Mouse (Mus musculus): ENCODE results near the gene Tmem171. TPM values are rescaled to one million over a fixed set of nuclear protein-coding genes. Genes with fewer than 3 reads are reported as not detected.

The Tmem171 gene
- total RNA-seq (2021), result under 1 TPM; 0.41 to 0.49 TPM
- polyA plus RNA-seq (2012; rRNA removed), result 0.18 and 0.22 TPM in 2 replicates
- long read RNA-seq, result 0 reads

DNA sequence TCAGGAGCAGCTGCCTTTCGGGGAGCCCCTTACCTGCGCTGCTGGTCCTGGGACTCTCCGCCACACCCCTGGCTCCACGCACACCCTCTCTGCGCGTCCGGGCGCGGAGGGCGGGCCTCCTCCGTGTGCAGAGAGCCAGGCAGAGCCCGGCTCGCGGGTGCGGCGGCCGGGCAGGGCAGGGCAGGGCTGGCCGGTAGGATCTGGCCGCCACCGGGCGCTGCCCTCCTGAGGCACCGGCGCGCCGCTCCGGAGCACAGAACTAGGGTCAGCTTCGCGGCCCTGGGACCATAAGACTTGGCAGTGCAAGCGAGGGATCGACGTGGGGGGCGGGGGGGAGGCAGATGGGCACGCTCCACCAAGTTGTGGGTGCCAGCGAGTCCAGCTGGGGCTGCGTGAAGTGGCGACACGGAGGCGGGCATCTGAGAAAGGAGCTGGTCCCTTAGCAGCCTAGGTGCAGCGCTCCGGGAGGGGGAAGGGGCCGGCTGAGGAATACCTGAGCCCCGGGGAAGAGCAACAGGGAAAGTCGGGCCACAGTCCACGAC, at the start of gene Tmem171:
TSS of gene Tmem171 (minus strand) at position 62 of the 542 bp plus-strand sequence.
- DNase-seq, result peak; percentile 33

DNA sequence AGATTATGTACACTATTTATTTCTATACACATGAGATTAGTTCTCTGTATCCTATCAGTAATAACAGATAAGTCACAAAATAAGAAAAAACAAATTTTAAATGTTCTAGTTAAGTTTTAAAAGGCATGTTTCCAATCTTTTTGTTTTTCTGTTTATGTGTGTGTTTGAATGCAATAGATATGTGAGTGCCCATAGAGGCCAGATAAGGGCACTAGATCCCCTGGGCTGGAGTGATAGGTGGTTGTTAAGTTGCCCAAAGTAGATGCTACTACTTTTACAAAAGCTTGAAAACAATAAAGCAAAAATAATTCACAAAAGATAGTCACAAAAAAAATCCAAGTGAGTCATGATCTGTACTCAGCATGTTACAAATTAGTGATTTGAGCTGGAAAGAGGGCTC, 49.2 kb upstream of the Tmem171 start:
- no peak for DNase-seq

DNA sequence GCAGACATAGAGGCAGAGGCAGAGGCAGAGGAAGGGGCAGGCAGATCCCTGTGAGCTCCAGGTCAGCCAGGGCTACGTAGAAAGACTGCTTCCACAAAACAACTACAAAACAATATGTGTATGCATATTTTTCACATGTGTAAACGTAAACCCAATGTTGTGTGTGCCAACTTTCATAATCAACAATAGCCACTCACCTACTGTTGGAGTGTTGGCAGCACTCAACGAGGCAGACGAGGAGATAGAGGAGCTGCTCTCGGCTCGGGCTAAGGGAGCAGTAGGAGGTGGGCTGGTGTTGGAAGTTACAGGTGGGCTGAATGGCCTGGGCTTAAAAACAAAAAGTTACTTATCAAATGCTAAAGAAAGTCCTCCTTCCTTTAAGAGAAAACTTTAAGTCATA, 48.6 kb upstream of the Tmem171 start:
- DNase-seq, result no peak

DNA sequence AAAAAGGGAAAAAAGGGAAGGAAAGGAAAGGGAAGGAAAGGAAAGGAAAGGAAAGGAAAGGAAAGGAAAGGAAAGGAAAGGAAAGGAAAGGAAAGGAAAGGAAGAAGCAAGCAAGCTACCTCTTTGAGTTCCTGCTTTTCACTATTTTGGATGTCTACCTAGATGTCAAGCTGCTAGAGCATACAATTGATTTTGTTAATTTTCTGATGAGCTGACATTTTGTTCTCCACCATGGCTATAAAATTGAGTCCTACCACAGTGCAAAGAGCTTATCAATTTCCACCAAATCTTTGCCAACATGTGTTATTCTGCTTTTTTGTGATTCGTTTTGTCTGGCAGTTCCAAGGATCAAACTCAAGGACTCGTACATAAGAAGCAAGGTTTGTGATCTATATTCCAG, 43.6 kb upstream of the Tmem171 start:
- DNase-seq, result no peak

DNA sequence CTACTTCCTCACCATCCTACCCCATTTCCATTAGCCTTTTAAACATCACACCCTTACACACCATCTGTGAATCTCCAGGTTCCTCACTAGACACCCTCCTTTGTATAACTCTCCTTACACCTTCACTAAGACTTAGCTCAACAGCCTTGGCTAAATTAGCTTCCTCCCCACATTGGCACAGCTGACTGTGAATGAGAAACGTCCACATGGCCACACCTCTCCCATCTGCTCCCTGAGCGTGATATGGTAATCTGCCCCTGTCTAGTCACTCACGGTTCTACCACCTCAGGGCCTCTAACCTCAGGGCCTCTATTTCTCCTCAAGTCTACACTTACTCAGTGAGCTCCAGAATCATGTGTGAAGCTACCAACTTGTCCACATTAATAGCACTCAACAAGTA, 38.7 kb upstream of the Tmem171 start:
- no peak for DNase-seq

DNA sequence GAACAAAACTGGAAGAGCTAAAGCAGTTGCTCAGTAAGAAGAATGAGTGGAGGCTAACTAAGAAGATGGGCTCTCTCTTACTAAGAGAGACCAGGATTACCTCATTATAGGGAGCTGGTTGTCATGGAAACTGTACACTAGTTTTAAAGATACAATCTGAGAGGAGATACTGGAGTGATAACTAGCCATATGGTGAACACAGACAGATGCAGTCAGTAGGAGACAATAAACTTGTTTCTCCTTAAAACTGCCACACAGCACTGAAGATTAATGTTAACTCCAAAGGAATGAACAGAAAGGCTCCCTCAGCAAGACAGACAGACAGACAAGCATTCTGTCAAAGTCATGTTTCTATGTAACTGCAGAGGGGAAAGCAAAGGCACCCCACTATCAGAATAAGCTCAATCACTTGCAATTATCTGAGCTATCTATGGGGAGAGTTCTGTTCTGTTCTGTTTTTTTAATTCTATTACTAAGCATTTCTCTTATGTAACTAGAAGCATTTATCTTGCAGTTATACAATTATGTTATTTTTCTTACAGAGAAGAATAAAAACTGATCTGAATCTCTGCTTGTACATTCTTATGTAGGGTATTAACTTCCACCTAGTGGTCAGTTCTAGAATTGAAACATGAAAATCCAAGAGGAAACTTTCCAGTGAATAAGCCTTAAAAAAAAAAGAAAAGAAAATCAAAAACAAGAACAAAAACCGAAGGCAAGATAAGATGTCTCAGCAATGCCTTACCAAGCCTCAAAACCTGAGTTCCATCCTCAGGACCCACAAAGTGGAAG, 34.8 kb upstream of the Tmem171 start:
- no peak for DNase-seq

DNA sequence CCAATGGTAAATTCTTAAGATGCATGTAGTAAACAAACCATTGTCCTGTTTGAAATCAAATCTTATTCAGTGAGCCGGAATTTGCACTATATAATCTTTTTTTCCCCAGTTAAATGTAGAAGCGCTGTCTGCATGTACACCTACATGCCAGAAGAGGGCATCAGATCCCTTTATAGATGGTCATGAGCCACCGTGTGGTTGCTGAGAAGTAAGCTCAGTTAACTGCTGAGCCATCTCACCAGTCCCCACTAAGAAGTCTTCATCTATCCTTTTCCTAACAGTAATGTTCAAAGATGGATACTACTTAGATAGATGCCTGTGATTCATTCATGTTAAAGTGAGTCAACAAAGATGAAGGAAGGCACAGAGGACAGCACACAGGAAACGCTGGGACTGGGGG, 31.9 kb upstream of the Tmem171 start:
- DNase-seq, result no peak

DNA sequence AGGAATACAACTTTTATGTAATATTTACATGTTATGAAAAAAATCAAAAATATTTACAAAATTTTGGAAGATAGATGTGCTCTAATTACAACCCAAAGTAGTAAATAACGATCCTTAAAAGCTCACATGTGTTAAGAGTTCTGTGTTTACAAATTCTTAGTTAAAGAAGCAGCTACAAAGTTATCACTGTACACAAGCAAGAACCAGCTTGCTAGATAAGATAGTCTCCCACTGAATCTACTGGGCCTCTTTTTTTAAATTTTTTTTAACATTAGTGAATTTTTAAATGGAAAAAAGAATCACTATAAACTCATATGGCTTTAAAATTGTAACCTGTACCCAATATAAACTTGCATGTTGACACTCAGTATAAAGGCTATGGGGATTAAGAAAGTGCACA, 28.8 kb upstream of the Tmem171 start:
- no peak for DNase-seq

DNA sequence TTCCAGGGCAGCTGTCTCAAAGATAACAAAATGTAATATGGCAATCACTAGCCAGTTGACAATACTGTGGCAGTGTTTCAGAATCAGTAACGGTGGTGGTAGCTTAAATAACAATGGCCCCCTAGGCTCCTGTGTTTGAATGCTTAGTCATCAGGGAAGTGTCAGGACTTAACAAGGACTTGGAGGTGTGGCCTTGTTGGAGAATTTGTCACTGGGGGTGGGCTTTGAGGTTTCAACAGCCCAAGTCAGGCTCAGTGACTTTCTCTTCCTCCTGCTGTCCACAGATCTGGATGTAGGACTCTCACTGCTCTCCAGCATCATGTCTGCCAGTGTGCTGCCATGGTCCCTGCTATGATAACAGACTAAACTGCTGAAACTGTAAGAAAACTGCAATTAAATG, 27.7 kb upstream of the Tmem171 start:
- DNase-seq, result no peak

DNA sequence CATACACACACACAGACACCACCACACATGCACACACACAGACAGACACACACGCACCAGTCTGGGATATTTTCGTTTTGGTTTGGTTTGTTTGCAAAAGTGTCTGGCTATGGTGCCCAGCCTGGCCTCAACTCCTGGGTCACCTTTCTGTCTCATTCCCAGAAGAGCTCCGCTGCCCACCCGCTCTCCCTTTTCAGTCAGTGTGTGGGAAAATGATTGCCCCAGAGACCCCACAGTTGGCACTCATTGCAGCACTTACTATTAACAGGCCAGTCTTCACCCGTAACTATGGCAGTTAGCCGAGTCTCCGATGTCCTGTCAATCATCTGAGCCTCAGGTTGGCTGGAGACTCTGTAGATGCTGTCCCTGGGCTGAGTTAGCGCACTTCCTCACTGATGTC, 21.5 kb upstream of the Tmem171 start:
- no peak for DNase-seq

DNA sequence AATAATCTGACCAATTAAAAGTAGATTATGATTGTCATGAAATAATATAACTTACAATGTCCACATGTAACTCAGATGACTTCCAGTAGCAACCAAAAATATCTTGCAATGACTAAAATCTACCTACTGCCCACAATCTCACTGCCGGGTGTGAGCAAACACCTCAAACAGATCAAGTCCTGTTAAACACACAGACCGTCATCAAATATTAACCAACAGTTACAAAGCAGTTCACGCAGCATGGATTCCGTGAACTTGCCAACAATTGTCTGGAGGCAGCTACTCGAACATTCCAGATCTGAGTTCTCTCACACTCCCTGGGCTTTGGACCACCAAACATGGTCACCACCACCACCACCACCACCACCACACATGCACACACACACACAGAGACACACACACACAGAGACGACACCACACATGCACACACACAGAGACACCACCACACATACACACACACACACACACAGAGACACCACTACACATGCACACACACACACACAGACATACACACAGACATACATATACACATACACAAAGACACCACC, 20.9 kb upstream of the Tmem171 start:
- DNase-seq, result no peak

DNA sequence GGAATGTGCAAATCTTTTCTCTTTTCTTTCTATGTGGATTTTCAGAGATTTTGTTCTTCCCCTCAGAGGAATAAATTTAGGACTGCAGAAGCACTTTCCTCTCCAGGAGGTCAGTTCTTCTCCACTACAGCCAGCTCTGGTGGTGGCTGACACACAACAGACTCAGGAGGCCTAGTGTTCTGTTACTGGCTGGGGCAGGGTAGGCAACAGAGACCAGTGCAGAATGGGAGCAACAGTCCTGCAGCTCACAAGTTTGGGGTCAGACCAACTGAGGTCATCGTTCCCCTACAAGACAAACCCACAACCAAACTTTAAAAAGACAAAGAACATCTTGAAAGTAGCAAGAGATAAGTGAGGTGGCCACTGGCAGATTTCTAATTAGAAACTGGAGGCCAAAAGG, 16.0 kb upstream of the Tmem171 start:
- DNase-seq, result no peak

DNA sequence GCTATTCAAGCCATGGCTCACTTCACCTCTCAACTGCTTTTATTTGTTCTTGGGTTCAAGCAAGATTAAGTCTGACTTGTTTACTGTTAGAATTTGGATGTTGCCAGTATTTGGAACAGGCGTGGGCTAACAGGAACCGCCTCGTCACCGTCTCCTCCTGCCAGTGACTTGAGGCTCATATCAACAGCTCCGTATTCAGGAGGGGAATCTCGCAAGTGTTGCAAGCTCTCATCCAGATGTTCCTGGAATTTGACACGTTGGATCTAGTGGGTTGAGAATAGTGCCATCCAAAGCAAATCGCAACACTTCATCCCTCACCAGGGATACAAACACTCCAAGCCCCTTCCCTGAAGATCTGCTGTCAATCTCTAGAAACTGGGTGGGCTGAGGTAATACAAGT, 15.6 kb upstream of the Tmem171 start:
- no peak for DNase-seq

DNA sequence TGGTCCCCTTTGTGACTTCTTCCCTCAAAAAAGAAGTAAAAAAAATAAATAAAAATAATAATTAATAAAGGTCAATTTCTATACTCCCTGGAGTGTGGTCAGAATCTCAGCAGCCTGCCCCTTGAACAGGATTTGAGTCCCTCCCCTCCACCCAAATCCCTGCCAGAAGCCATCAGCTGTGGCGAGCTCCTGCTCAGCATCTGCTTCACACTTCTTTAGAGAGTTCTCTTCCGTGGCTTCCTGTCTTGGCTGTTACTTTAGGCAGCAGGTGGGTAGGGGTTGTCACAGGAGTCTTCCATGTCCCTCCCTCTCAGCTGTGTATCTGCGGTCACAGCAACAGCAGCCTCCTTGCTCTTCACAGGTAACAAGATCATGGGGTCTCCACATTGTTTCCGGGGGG, 10.9 kb upstream of the Tmem171 start:
- no peak for DNase-seq

DNA sequence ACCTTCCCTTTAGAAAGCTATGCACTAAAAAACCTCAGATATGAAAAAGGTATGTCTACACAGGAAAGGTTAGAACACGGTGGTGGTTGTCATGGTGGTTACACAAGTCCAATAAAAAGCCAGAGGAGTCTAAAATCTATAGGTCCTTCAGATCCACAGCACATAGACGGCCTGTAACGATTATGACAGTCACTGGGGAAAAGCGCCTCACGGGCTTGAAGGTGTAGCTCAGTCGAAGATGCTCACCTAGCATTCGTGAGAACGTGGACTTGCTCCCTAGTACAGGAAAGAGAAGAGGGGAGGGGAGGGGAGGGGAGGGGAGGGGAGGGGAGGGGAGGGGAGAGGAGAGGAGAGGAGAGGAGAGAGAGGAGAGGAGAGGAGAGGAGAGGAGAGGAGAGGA, 9.2 kb upstream of the Tmem171 start:
- no peak for DNase-seq

DNA sequence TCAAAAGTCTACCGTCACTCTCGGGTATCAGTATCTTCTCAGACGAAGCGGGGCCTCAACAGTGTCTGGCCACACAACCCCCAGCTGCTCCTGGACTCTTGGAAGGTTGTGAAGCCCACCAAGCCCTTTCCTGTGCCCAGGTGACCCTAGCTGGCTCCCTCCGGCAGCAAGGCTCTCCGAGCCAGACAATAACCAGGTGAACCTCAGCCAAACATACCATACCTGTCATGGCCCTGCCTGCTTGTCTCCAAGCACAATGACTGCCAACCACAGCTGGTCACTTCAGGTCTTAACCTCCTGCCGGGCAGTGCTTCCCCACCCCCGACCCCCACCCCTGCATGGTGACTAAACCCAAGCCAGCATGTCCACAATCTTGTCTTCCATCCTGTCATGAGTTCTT, 7.7 kb upstream of the Tmem171 start:
- DNase-seq, result no peak

DNA sequence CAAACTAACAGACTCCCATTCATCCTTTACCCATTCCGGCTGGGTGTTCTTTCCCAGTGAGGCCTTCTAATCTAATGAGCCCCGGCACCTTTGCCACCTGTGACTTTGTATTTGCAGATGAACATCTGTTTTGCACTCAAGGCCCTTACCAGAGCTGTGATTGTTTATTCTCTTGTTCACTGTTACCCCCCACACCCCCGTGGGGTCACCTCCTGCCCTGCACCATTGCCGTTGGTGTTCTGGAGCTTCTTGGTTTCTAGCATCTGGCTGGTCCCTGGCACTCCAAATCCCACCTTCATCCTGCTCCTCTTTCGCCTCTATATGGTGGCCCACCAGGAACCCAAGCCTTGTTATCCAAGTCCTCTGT, 6.7 kb upstream of the Tmem171 start:
- DNase-seq, result no peak

DNA sequence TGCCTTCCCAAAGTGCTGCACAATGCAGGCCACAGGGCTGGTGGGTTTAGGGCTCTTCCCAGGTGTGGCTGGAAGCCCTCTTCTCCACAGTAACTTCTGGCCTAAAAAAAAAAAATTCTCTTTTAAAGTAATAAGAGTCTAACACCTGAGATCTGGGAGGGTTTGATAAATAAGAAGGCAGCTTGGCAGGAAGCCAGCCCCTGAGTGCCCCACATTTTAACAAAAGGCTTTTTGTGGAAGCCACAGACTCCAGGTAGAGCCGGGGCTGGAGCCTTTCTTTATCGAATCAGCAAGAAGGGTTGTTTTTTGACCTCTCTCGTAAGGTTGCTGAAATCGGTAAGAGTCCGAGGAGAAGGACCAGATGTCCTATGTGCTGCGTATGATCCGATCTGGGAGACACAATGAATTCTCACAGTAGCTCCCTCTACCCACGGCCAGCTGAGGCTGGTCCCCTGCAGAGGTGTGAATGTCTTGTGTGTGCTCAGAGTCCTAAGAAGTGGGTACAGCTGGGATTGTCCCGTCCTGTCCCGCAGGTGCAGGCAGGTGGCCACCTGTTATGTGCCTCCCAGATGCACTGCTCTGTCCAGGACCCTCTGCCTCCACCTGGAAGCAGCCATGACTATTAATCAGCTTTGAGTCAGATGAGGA, 6.2 kb upstream of the Tmem171 start:
- no peak for DNase-seq

DNA sequence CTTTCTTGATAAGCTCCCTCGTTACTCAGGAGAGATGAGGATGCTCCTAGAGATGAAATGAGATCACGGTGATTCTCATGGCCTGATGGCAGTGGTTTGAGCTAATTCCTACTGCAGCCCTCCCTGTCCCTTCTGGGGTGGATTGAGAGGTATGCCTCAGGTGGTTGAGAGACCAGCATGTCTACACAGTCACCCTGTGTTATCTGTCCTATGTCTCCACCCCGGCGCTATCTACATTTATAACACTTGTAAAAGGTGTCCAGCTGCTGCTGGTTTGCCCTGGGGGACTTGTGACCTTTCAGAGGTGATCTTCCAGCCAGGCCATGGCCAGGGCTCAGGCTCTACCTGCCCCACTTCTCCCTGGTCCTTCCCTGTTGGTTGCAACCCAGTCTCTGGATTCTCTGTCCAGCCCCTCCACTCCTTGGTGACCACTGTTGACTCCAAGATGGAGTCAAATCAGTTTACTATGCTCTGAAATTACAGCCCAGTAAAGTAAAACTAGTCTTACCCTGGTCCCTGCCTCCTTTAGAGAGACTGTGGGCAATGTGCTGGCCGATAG, 5.4 kb upstream of the Tmem171 start:
- DNase-seq, result no peak

DNA sequence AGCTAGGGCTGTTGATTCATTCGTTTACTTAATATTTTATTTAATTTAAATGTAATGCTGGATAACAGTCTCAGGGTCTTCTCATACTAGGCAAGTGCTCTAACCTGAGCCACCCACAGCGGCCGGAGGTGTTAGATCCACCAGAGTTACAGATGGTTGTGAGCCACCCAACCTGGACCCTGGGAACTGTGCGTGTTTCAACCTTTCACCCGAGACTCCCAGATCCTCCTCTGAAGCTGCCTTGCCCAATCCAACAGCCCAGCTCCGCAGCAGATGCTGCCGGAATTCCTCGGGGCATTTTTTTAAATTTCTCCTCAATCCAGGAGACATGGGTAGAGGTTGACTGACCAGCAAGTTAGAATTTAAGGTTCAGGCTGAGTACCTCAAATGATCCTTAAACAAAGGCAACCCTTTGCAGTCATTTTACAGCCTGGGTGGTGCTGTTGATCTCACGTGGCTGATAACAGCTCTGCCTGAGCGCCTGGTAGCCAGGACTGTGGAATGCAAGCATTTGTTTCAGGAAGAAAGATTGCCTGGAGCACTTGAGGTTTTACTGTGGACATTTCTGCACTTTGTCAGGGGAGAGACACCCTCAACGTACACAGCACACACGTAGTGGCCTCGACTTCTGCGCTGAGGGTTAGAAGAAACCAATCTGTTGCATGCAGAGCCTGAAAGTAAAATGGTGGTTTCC, 4.6 kb upstream of the Tmem171 start:
- no peak for DNase-seq

DNA sequence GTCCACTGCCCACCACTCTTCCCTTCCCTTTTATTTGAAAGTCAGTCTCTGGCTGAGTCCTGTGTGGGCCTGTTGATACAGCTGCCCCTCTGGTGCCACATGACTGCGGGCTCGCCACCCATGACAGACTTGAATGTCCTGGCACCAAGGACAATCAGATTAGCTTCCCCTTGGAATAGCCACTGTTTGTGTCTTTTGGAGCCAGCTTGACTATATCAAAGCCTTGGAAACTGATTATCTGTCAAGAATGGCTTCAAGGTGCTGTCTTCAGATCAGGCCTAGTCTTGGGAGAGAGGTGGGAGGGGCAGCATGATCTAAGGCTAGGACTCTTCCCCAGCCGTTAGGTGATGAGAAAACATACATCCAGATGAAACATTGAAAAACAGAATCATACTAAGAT, 2.1 kb upstream of the Tmem171 start:
- DNase-seq, result no peak

DNA sequence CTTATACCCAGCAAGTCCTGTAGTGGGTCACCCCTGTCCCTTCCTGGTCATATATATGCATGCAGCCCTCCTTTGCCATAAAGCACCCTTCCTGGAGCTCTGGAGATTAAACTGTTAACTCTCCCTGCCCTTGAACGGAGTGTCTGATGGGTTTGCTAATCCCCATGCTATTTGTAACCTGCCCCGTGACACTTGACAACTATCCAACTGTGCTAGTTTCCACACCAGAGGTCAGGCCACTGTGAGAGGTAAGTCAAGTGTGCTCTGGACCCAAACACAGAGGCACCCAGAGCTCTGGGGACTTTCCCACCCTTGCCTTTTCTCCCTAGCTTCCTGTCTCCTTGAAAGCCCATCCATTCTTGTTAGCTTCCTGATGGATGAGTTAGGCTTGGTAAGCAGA, 912 bp upstream of the Tmem171 start:
- DNase-seq, result peak; percentile 29
